In genomic region chrX:134132295-134132694, GRCm38 (mm10) we compare ENCODE assay signal across 9 mouse cellular contexts. TPM values are rescaled to one million over a fixed set of nuclear protein-coding genes. Genes with fewer than 3 reads are reported as not detected.
DNase-seq lines count a peak whose midpoint lies in the region.
"Had no signal": no experiment of that assay in that cellular context is flagged by ENCODE, and none has a peak within 500 bp of the region (broad histone marks: within the 10 kb centered on the region; RNA-seq: fewer than 3 reads in every experiment).

No protein-coding gene starts in this region.

- peak; percentile 7 for DNase-seq in cerebellum, adult 8-10 months
- no peak for DNase-seq in cerebellum, adult 9-11 months
- peak; percentile 2 for DNase-seq in left cerebral cortex, adult 11 months (ENCODE audit: low spot score)
- DNase-seq in left cerebral cortex, adult 9 months (ENCODE audit: low spot score in 2 of 2) = no peak
- DNase-seq in adrenal gland, adult 8-10 months = peak; percentile 5
- DNase-seq in heart, postnatal 4 days = peak; percentile 25
- peak; percentile 6 for DNase-seq in right cerebral cortex, postnatal 4 days
- no peak for DNase-seq in thymus, postnatal 0 days (ENCODE audit: low spot score)

RNA-seq across cellular contexts. Expression of gene Xkrx, which starts 29.6 kb away (rescaled TPM):
- total RNA-seq in adrenal gland, adult 8-10 months (2022) = 1 to 10 TPM in 3 of 4 experiments, under 1 TPM in 1; 0.96 to 2.0 (median 1.4) TPM
- total RNA-seq in heart, postnatal 4 days (2021) = 1 to 10 TPM in 1 of 2 experiments, under 1 TPM in 1; 0.83 to 1.4 TPM
- polyA plus RNA-seq in thymus, postnatal 0 days (2015; fragmentation: Nextera tagmentation; extraction: Ambion mirVana) = 7.0 and 8.0 TPM in 2 replicates

RNA-seq across cellular contexts. Expression of gene Arl13a, which starts 55.0 kb away (rescaled TPM):
- total RNA-seq in adrenal gland, adult 8-10 months (2022) = not detected
- total RNA-seq in heart, postnatal 4 days (2021) = not detected
- polyA plus RNA-seq in thymus, postnatal 0 days (2015; fragmentation: Nextera tagmentation; extraction: Ambion mirVana) = 0.06 TPM in 1 of 2 replicates, not detected in the other
- polyA plus RNA-seq: heart, embryonic 13.5 days had no signal

Comparison
In these comparisons a context has a peak if more than half of its experiments do, and no peak if none do; other contexts are left out.
1. DNase-seq: peak in cerebellum, adult 8-10 months (single experiment), left cerebral cortex, adult 11 months (single experiment), adrenal gland, adult 8-10 months (single experiment), heart, postnatal 4 days (single experiment) and right cerebral cortex, postnatal 4 days (single experiment); none in cerebellum, adult 9-11 months (single experiment), left cerebral cortex, adult 9 months (0 of 2) and thymus, postnatal 0 days (single experiment).